Mouse (Mus musculus) kidney, adult 2 months (tissue): Measurements from ENCODE around the gene Pde4d.

ENCODE experiments used
- CTCF ChIP-seq: fragments of 200-500 bp; conservative IDR thresholded peaks from 2 replicates; pipeline ENCODE4 v1.5.1; 2011; ENCODE audit warnings: low read depth, mild to moderate bottlenecking, control low read depth, low read length, moderate library complexity, mixed read lengths; ENCODE audit not compliant: insufficient read depth, insufficient read length
- POLR2A ChIP-seq: fragments of 200-500 bp; IDR thresholded peaks from one replicate; pipeline ENCODE4 v1.6.1; 2011; ENCODE audit warnings: low read depth, low read length, control low read depth

GRCm38 (mm10) chr13:108439012-108439411 lies 10.7 kb upstream of the Pde4d start:
- TF ChIP-seq CTCF = no peak
- TF ChIP-seq POLR2A = no peak
